Mouse (Mus musculus) gastrocnemius, adult 8-10 months (tissue): Measurements from ENCODE around the gene Tnni2. TPM values are rescaled to one million over a fixed set of nuclear protein-coding genes. Genes with fewer than 3 reads are reported as not detected.

ENCODE experiments used
- DNase-seq, 2 experiments: peaks; one replicate each; pipeline ENCODE4 v3.0.0; 2022; ENCODE audit warnings: low spot score in 2 of 2
- total RNA-seq, 4 experiments: library from RNA; stranded (reverse); gene quantifications; 2 replicates each; pipeline ENCODE4 v1.2.4; 2022

Tnni2 gene
- total RNA-seq, 4 experiments from 2014 or later: 16,943 to 22,105 (median 19,624) TPM

- peak in 1 of 2 experiments; percentile 80 for DNase-seq
Observed at GRCm38 (mm10) chr7:142481568-142482255, 40.1 kb downstream of the Tnni2 start.

- DNase-seq: no peak
Observed at GRCm38 (mm10) chr7:142482256-142482609, 40.6 kb downstream of the Tnni2 start.

- DNase-seq: no peak
Observed at GRCm38 (mm10) chr7:142483136-142483535, 41.5 kb downstream of the Tnni2 start.

GRCm38 (mm10) chr7:142484780-142485179 lies 43.2 kb downstream of the Tnni2 start:
- DNase-seq: peak in 1 of 2 experiments; percentile 81

- DNase-seq: peak in 1 of 2 experiments; percentile 63
Observed at GRCm38 (mm10) chr7:142486751-142487162, 45.1 kb downstream of the Tnni2 start.

GRCm38 (mm10) chr7:142487341-142487859 lies 45.8 kb downstream of the Tnni2 start:
- DNase-seq: peak in 1 of 2 experiments; percentile 62

GRCm38 (mm10) chr7:142488053-142488452 lies 46.4 kb downstream of the Tnni2 start:
- DNase-seq: no peak

- DNase-seq: peak in 1 of 2 experiments; percentile 73
Observed at GRCm38 (mm10) chr7:142493535-142493934, 51.9 kb downstream of the Tnni2 start.

Other genes starting within 250 kb of the Tnni2 start
- gene Krtap5-3, start 240.4 kb upstream of the Tnni2 start, total RNA-seq: not detected
- not detected for gene Gm7579, start 229.9 kb upstream of the Tnni2 start, total RNA-seq
- gene Krtap5-5, start 211.8 kb upstream of the Tnni2 start, total RNA-seq: not detected
- not detected for gene Gm40460, start 200.7 kb upstream of the Tnni2 start, total RNA-seq
- gene Gm2431, start 183.5 kb upstream of the Tnni2 start, total RNA-seq: not detected
- gene Gm4559, start 167.4 kb upstream of the Tnni2 start, total RNA-seq: not detected
- not detected for gene Krtap5-1, start 144.7 kb upstream of the Tnni2 start, total RNA-seq
- not detected for gene Krtap5-4, start 138.3 kb upstream of the Tnni2 start, total RNA-seq
- 1 to 10 TPM; 1.6 to 2.4 (median 2.1) TPM for gene Ifitm10, start 68.1 kb upstream of the Tnni2 start, total RNA-seq
- gene Gm49369, start 59.1 kb upstream of the Tnni2 start, total RNA-seq: 1 to 10 TPM; 1.7 to 8.5 (median 4.8) TPM
- gene Ctsd, start 53.8 kb upstream of the Tnni2 start, total RNA-seq: 100 to 1,000 TPM; 443 to 485 (median 471) TPM
- not detected for gene Syt8, start 7.0 kb upstream of the Tnni2 start, total RNA-seq
- 10 to 100 TPM; 22.8 to 39.1 (median 34.1) TPM for gene Lsp1, start 19.0 kb downstream of the Tnni2 start, total RNA-seq
- over 10,000 TPM; 31,851 to 38,724 (median 35,835) TPM for gene Tnnt3, start 57.0 kb downstream of the Tnni2 start, total RNA-seq
- 1 to 10 TPM; 1.0 to 5.1 (median 3.1) TPM for gene Mrpl23, start 90.9 kb downstream of the Tnni2 start, total RNA-seq
- 10 to 100 TPM; 15.7 to 28.1 (median 22.3) TPM for gene Igf2, start 225.0 kb downstream of the Tnni2 start, total RNA-seq
- gene Gm49394, start 228.1 kb downstream of the Tnni2 start, total RNA-seq: not detected